Mouse (Mus musculus): ENCODE measurements around the gene Akap9.
A peak's percentile ranks its signal among the peaks of the same experiment; 100 is the strongest.
"Not testable (repeated sequence)": the region's sequence is repeated elsewhere in the genome, so short reads cannot be mapped to it uniquely, and the experiment has no call there.

Gene Akap9

GRCm38 (mm10) chr5:4040922-4041321 is 113.1 kb downstream of the Akap9 start:
- no peak for DNase-seq

DNA sequence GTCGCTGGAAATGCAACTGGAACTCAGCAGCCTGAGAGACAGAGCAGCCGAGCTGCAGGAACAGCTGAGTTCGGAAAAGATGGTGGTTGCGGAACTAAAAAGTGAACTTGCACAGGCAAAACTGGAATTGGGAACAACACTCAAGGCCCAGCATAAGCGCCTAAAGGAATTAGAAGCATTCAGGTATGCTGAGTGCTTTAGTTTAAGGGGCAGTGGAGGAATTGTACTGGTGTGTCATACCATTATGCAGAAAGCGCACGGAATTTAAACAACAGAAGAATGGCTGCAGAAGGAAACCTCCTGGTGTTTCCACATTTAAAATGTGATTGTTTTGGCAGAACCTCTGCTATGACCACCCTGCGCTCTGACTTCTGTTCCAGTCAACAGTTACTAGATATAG is 132.5 kb downstream of the Akap9 start:
- DNase-seq: no peak

GRCm38 (mm10) chr5:4066476-4067115 is 138.7 kb downstream of the Akap9 start:
- no peak for DNase-seq

- no peak for DNase-seq
Observed at GRCm38 (mm10) chr5:4067203-4067602, 139.3 kb downstream of the Akap9 start.

GRCm38 (mm10) chr5:4079086-4079485 is 151.2 kb downstream of the Akap9 start:
- DNase-seq: no peak

- no peak for DNase-seq
Observed at GRCm38 (mm10) chr5:4080861-4081260, 153.0 kb downstream of the Akap9 start.

- no peak for DNase-seq
Observed at GRCm38 (mm10) chr5:4081513-4081912, 153.7 kb downstream of the Akap9 start.

DNA sequence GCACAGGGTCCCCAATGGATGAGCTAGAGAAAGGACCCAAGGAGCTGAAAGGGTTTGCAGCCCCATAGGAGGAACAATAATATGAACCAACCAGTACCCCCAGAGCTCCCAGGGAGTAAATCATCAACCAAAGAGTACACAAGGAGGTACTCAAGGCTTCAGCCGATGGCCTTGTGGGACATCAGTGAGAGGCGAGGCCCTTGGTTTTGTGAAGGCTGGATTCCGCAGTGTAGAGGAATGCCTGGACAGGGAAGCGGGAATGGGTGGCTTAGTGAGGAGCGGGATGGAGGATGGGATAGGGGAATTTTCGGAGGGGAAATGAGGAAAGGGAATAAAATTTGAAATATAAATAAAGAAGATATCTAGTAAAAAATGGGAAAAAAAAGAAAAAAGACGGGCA is 157.1 kb downstream of the Akap9 start:
- DNase-seq: no peak

DNA sequence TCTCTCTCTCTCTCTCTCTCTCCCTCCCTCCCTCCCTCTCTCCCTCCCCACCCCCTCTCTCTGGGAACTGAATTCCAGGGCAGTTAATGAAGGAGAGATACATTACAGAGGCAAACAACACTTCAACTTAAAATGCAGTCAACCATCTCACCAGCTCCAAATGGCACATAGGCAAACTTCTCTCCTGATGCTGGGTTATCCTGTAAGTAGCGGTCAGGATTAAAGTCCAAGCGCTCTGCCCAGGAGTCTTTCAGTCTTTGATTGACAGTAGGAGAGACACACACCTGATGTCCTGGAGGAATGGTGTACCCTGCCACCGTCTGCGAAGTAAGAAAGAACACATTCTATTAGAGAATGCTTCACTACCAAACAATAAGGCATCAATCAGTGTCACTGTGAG is 158.5 kb downstream of the Akap9 start:
- no peak for DNase-seq

GRCm38 (mm10) chr5:4088190-4088589 is 160.3 kb downstream of the Akap9 start:
- no peak for DNase-seq

GRCm38 (mm10) chr5:4094471-4094870 is 166.6 kb downstream of the Akap9 start:
- DNase-seq: no peak

DNA sequence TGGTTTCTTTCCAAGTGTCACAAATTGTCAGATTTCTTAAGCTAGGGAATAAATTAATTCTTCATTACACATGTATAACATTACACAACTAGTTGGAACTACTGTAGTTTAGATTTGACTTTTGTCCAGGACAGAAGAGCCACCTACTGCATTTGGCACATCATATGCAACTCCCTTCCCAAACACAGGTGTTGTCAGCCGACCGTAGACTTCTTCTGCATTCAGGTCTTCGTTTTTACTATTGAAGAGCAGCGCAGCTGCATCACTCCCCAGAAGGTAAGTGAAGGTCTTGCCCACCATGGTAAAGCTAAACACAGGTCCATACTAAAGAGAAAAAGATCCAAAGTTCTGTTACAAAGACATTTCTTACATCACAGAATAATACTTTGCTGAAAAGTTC is 173.2 kb downstream of the Akap9 start:
- no peak for DNase-seq

- no peak for DNase-seq
Observed at GRCm38 (mm10) chr5:4101770-4102169, 173.9 kb downstream of the Akap9 start.

DNA sequence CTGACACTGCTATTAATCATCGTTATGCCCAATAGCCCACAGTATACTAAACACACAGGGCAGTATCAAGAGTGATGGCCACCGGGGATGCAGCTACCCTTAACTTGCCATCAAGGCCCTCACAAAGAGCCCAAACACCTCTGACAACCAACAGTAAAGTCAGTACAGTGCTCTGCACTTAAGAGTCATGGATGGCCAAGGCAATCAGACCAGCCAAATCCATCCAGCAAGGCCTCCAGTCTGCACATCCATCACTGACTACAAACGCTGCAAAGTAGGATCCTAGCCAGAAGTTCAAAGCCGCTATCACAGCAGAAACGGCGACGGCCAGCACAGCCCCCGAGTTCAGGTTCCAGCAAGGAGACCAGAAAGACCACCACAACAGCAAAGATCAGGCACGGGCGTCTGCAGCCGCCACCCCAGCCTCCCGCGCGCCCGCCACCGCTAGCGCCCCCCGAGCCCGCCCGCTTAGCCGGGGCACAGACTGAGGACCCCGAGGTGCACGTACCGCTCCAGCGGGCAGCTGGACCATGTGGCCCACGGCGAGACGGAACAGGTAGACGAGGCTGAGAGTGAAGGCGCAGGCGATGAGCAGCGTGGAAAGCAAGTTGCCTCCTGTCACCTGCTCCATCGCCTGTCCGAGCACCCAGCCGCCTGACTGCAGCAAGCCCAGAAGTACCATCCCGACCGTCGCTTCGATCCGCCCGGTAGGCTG is 175.9 kb downstream of the Akap9 start:
- DNase-seq: no peak

DNA sequence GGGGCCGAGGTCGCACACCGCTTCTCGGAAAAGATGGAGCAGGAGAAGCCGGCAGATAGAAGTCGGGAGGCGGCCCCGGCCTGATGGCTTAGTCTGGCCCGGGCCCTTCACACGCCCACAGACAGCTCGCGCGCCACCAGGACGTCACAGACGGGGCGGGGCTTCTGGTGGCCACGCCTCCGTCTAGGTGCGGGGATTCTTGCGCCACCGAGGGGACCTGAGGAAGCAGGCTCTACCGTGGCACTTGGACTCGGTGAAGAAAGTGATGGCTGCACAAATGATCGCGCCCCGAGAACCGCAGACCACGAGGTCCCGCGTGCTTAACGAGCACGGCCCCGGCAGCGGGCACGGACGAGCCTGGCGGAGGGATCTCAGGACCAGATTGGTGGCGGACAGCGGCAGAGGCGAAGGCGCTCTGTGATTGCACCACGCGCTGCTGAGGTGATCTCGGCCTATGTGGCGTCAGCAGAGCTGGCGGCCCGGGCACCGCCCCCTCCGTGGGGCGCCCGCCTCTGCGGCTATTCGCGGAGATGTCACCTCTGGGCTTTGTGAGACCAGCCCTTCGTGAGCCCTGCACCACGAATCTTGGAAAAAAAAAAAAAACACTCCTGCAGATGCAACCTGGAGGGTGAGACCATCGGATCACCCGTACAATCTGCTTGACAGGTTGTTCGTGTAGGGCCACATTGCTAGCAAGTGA is 176.6 kb downstream of the Akap9 start, which contains the start of gene Cyp51:
Gene Cyp51, minus strand, starts transcription at position 406 of the 700 bp plus-strand sequence.
- DNase-seq: peak; percentile 82 to 83

- no peak for DNase-seq
Observed at GRCm38 (mm10) chr5:4105651-4106186, 177.9 kb downstream of the Akap9 start.

GRCm38 (mm10) chr5:4107056-4107455 is 179.2 kb downstream of the Akap9 start:
- not testable (repeated sequence) for DNase-seq

DNA sequence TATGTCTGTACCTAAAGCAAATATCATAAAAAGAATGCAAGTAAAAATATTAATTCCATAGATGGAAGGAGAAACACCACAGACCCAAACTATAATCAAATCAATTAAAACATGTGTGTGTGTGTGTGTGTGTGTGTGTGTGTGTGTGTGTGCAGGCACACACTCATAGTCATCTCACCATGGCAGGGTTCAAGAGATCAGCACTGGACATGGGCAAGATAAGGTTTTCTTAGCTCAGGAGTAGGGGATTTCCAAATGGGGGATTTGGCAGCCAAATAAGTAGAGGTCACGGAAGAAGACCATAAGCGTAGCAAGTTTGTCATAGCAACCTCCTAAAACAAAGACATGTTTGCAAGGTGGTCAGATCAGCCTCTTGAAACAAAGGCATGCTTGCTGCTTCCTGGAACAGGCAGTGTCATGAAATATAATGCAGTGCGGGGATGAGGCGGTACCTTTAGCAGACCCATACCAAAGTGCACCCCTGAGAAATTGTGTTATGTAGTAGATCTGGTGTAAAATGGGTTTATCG is 184.8 kb downstream of the Akap9 start:
- DNase-seq: no peak
